Mouse (Mus musculus) cerebellum, adult 2 months (tissue): ENCODE measurements around the gene Mex3d.

ENCODE experiments used
- CTCF ChIP-seq: fragments of 200-500 bp; IDR thresholded peaks from 2 replicates; pipeline ENCODE4 v1.5.1; 2011; ENCODE audit warnings: low read depth, mild to moderate bottlenecking, control low read depth, low read length, moderate library complexity, borderline replicate concordance; ENCODE audit not compliant: insufficient read depth
- POLR2A ChIP-seq: fragments of 200-500 bp; IDR thresholded peaks from 2 replicates; pipeline ENCODE4 v1.6.1; 2011; ENCODE audit warnings: low read length, control low read depth, borderline replicate concordance; ENCODE audit not compliant: insufficient read depth

GRCm38 (mm10) chr10:80368392-80368791 lies 19.1 kb downstream of the Mex3d start:
- TF ChIP-seq CTCF (no peak), POLR2A (no peak)
